Mouse (Mus musculus): ENCODE measurements around the gene Prkaa2.
A peak's percentile ranks its signal among the peaks of the same experiment; 100 is the strongest.

The Prkaa2 gene

GRCm38 (mm10) chr4:105109199-105109989 lies at the start of gene Prkaa2:
Gene Prkaa2 (minus strand): TSS chr4:105109890.
- DNase-seq, result peak; percentile 84

- no peak for DNase-seq
These were observed 49.8 kb upstream of the Prkaa2 start for GRCm38 (mm10) chr4:105159531-105159870.

GRCm38 (mm10) chr4:105158651-105159530 lies 49.2 kb upstream of the Prkaa2 start:
- peak; percentile 56 for DNase-seq

GRCm38 (mm10) chr4:105158169-105158555 lies 48.5 kb upstream of the Prkaa2 start:
- peak; percentile 86 for DNase-seq

- DNase-seq, result peak; percentile 90
These were observed 47.8 kb upstream of the Prkaa2 start, which contains the start of gene Plpp3 for GRCm38 (mm10) chr4:105157276-105158168. Gene Plpp3 (plus strand): TSS chr4:105157347.

DNA sequence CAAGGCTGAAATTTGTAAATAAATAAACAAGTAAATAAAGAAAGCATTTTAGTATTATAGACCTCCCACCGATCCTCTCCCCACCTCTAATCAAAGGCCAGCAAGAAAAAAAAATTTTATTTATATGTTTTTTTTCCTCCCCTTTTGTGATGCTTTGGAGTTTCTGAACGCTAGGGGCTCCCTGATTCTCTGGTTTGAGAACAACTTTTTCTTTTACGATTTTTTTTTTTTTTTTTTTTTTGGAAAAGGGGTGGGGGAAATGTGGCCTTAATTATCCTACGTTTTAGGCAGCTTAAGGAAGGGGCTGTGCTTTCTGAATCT lies 47.2 kb upstream of the Prkaa2 start:
- no peak for DNase-seq

- DNase-seq, result no peak
These were observed 46.6 kb upstream of the Prkaa2 start for GRCm38 (mm10) chr4:105156281-105156680.

DNA sequence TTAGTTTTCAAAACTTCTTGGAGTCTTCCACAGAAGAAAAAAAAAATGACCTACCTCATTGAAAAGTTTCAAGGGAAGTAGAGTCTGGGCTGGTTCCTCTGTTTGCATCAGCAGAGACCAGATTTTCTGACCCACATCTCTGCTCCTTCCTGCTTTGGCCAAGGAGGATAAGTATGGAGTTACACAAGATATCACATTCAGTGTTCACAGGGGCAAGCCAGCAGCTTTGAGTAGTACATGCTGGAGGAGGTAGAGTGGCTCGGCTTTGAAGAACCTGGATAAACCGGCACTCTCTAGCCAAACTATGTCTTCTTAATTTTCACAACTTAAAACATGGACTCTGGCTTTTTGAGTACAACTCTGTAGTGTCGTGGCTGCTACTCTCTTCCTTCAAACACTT lies 43.5 kb upstream of the Prkaa2 start:
- no peak for DNase-seq

- peak; percentile 88 for DNase-seq
These were observed 42.4 kb upstream of the Prkaa2 start for GRCm38 (mm10) chr4:105151911-105152690.

GRCm38 (mm10) chr4:105149492-105149891 lies 39.8 kb upstream of the Prkaa2 start:
- DNase-seq, result no peak

- DNase-seq, result no peak
These were observed 23.8 kb upstream of the Prkaa2 start for GRCm38 (mm10) chr4:105133350-105134050.

DNA sequence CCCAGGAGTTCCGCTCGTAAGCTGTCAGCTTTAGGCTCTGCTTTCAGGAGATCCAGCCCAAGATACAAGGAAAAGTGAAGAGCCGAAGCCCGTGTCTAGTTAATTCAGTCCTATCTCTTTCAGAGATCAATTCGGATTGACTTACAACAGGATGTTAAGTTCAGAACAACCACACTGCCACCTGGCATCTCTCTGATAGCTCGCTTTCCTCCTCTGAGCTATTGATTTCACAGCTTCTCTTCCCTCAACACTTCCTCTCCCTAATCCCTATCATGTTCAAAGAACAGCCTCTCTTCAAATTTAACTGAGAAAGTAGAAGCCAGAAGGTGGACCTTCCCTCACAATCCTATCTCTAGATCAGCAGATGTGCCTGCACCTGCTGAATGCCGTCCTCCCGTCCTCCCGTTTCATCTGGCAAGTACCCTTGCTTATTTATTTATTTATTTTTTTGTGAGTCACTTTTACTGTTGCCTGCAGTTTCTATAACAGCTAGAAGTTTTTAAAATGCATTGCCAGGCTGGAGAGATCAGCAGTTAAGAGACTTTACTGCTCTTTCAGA lies 22.1 kb upstream of the Prkaa2 start:
- no peak for DNase-seq

DNA sequence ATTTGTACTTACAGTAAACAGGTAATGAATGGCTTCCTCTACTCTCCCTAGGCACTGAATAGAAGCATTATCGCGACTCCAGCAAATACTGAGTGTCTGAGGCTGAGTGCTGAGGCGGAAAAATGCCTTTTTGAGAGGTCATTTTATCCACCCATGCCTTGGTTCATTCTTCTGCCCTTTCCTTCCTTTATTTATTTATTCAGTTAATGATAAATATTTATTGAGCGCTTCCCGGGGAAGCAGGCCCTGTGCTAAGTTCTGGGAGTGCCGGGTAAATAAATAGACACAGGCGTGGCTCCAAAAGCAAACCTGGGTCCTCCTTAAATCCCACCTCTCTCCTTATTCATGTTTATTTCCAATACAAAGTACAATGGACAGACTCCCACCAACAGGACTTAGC lies 19.5 kb upstream of the Prkaa2 start:
- no peak for DNase-seq

- DNase-seq, result peak; percentile 77
These were observed 12.7 kb upstream of the Prkaa2 start for GRCm38 (mm10) chr4:105122429-105122828.

DNA sequence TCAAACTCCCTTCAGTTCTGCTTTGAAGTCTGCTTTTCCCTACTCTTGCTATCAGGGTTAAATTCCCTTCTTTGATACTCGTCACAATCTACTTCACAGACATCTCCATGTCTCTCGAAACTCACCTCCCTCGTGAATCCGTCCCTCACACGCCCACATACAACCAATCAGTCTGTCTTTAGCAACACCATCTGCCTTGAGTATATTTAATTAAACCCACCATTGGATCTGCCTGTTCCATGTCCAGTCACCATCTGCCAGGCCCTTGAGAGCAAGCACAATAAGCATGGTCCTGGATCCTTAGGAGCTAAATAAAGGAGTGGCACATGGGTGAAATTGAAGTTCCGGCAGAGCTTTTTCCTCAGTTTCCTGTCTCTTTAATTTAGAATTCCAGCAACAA lies 11.4 kb upstream of the Prkaa2 start:
- DNase-seq, result peak; percentile 36

GRCm38 (mm10) chr4:105113468-105113867 lies 3.8 kb upstream of the Prkaa2 start:
- DNase-seq, result no peak

GRCm38 (mm10) chr4:105113042-105113441 lies 3.4 kb upstream of the Prkaa2 start:
- DNase-seq, result no peak

DNA sequence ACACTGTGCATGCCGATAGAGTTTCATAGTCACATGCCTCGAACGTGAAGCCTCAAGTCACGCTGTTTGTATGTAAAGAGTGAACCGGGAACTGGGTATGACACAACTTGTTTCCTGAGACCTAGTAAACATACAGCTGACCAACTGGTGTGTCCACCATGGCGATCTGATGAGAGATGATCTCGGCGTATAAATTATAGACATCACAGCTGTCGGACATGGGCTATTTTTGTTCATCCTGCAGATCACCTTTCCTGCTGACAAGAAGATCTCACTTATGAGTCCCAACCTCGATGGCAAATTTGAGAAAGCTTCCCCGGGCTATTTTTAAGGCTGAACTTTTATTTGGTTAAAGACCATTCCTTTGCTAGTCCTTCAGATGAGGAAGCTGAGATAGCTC lies 2.1 kb upstream of the Prkaa2 start:
- DNase-seq, result no peak

GRCm38 (mm10) chr4:105110684-105111035 lies 970 bp upstream of the Prkaa2 start:
- DNase-seq, result no peak

- DNase-seq, result peak; percentile 67
These were observed 447 bp upstream of the Prkaa2 start for GRCm38 (mm10) chr4:105109990-105110683.
